Mouse (Mus musculus) intestine, embryonic 15.5 days (tissue): ENCODE results near the gene Abcd1. TPM values are rescaled to one million over a fixed set of nuclear protein-coding genes. Genes with fewer than 3 reads are reported as not detected.

Experiments
- ATAC-seq: fragments of 200-750 bp; cut with Nextera tagmentation; 2 replicates; pipeline ENCODE4 v1.8.0; 2017; ENCODE audit warnings: moderate TSS enrichment, moderate library complexity
- H3K27ac ChIP-seq: fragments of 300-500 bp; sonication (generic); 2 replicates; pipeline ENCODE4 v1.5.1; 2015; ENCODE audit warnings: mild to moderate bottlenecking, inconsistent platforms
- H3K27me3 ChIP-seq: fragments of 300-500 bp; sonication (generic); replicated peaks from 2 replicates; pipeline ENCODE4 v1.6.1; 2015; ENCODE audit warnings: inconsistent platforms
- H3K36me3 ChIP-seq: fragments of 300-500 bp; sonication (generic); 2 replicates; pipeline ENCODE4 v1.6.1; 2015; ENCODE audit warnings: inconsistent platforms
- H3K4me1 ChIP-seq: fragments of 300-500 bp; sonication (generic); replicated peaks from 2 replicates; pipeline ENCODE4 v1.6.1; 2015; ENCODE audit warnings: inconsistent platforms
- H3K4me2 ChIP-seq: fragments of 300-500 bp; sonication (generic); replicated peaks from 2 replicates; pipeline ENCODE4 v1.6.1; 2015; ENCODE audit warnings: mild to moderate bottlenecking, inconsistent platforms
- H3K4me3 ChIP-seq: fragments of 300-500 bp; sonication (generic); replicated peaks from 2 replicates; pipeline ENCODE4 v1.5.1; 2015; ENCODE audit warnings: inconsistent platforms
- H3K9ac ChIP-seq: fragments of 300-500 bp; sonication (generic); 2 replicates; pipeline ENCODE4 v1.6.1; 2015; ENCODE audit warnings: inconsistent platforms
- H3K9me3 ChIP-seq: fragments of 300-500 bp; sonication (generic); 2 replicates; pipeline ENCODE4 v1.6.1; 2016; ENCODE audit warnings: inconsistent platforms
- WGBS: fragments of 180-500 bp; shearing (Covaris S2); methylation state at CpG from one replicate; pipeline ENCODE4 v1.1.7; 2015; 5-methylcytosine and 5-hydroxymethylcytosine counted together
- polyA plus RNA-seq: library from polyadenylated mRNA; unstranded; fragments of >200 nt; fragmentation: Nextera tagmentation; extraction: Ambion mirVana; gene quantifications from 2 replicates; pipeline ENCODE4 v1.2.1, GENCODE M21; 2015

The Abcd1 gene
- 18.5 and 20.2 TPM in 2 replicates for polyA plus RNA-seq

GRCm38 (mm10) chrX:73716109-73716661, at the start of gene Abcd1, which contains the start of gene Bcap31:
Gene Abcd1, plus strand, starts transcription at chrX:73716597.
Gene Bcap31, minus strand, starts transcription at chrX:73716175.
- peak within 1 kb of the TSS; percentile 53 for H3K4me3 ChIP-seq
- H3K27me3 ChIP-seq = no peaks in the 10 kb centered on the region
- H3K4me2 ChIP-seq = peak within 1 kb of the TSS; percentile 69
- H3K9ac ChIP-seq = peak within 1 kb of the TSS; percentile 58
- peak; percentile 95 for ATAC-seq
- H3K4me1 ChIP-seq = peaks cover 7% of the 10 kb centered on the region
- no peaks in the 10 kb centered on the region for H3K9me3 ChIP-seq
- 13% methylated on average over 43 of the region's 45 CpGs for WGBS
- H3K27ac ChIP-seq = peak within 1 kb of the TSS; percentile 82
- no peaks in the 10 kb centered on the region for H3K36me3 ChIP-seq

GRCm38 (mm10) chrX:73672031-73672431, 44.4 kb upstream of the Abcd1 start:
- Histone ChIP-seq H3K4me3 (no peak overlapping the region), H3K27ac (no peak overlapping the region), H3K36me3 (no peaks in the 10 kb centered on the region), H3K9ac (no peak overlapping the region), H3K27me3 (no peaks in the 10 kb centered on the region; the same call in 1 of the 2 replicates), H3K4me2 (peak overlapping the region; percentile 69; the same call in 1 of the 2 replicates), H3K4me1 (no peaks in the 10 kb centered on the region), H3K9me3 (no peaks in the 10 kb centered on the region)
- 50% methylated on average over 4 of the region's 4 CpGs for WGBS
- ATAC-seq = peak; percentile 50; the same call in 1 of the 2 replicates

GRCm38 (mm10) chrX:73672879-73673618, 43.3 kb upstream of the Abcd1 start, which contains the start of gene Slc6a8:
Gene Slc6a8, plus strand, starts transcription at chrX:73673150.
- WGBS = 15% methylated on average over 40 of the region's 72 CpGs
- peak within 1 kb of the TSS; percentile 69 for H3K4me2 ChIP-seq
- H3K27ac ChIP-seq = peak within 1 kb of the TSS; percentile 64

GRCm38 (mm10) chrX:73673619-73673967, 42.8 kb upstream of the Abcd1 start:
- H3K27ac ChIP-seq = peak overlapping the region; percentile 64; the same call in 1 of the 2 replicates
- 18% methylated on average over 16 of the region's 42 CpGs for WGBS
- H3K9ac ChIP-seq = peak overlapping the region; percentile 77
- H3K4me3 ChIP-seq = peak overlapping the region; percentile 61
- peak overlapping the region; percentile 69 for H3K4me2 ChIP-seq
- ATAC-seq = peak; percentile 7; the same call in 1 of the 2 replicates
- no peaks in the 10 kb centered on the region for H3K36me3 ChIP-seq
- no peaks in the 10 kb centered on the region; the same call in 1 of the 2 replicates for H3K27me3 ChIP-seq
- no peaks in the 10 kb centered on the region for H3K9me3 ChIP-seq
- H3K4me1 ChIP-seq = no peaks in the 10 kb centered on the region

More at GRCm38 (mm10) chrX:73672879-73673618, 43.3 kb upstream of the Abcd1 start, which contains the start of gene Slc6a8:
- H3K9me3 ChIP-seq = no peaks in the 10 kb centered on the region
- peak within 1 kb of the TSS; percentile 77 for H3K9ac ChIP-seq
- H3K4me3 ChIP-seq = peak within 1 kb of the TSS; percentile 61
- no peaks in the 10 kb centered on the region for H3K36me3 ChIP-seq
- peak; percentile 80 for ATAC-seq
- H3K27me3 ChIP-seq = no peaks in the 10 kb centered on the region; the same call in 1 of the 2 replicates
- no peaks in the 10 kb centered on the region for H3K4me1 ChIP-seq

- H3K36me3 ChIP-seq = no peaks in the 10 kb centered on the region
- H3K9me3 ChIP-seq = no peaks in the 10 kb centered on the region
- peak overlapping the region; percentile 61 for H3K4me3 ChIP-seq
- ATAC-seq = peak; percentile 63
- peak overlapping the region; percentile 77 for H3K9ac ChIP-seq
- H3K27me3 ChIP-seq = no peaks in the 10 kb centered on the region; the same call in 1 of the 2 replicates
- H3K4me2 ChIP-seq = peak overlapping the region; percentile 69
- WGBS = 23% methylated on average over 20 of the region's 20 CpGs
- no peak overlapping the region for H3K27ac ChIP-seq
- no peaks in the 10 kb centered on the region for H3K4me1 ChIP-seq
Observed at GRCm38 (mm10) chrX:73673968-73674661, 42.3 kb upstream of the Abcd1 start.

- WGBS = 59% methylated on average over 2 of the region's 2 CpGs
- Histone ChIP-seq H3K9ac (no peak overlapping the region), H3K27me3 (no peaks in the 10 kb centered on the region; the same call in 1 of the 2 replicates), H3K27ac (no peak overlapping the region), H3K4me3 (peak overlapping the region; percentile 61; the same call in 1 of the 2 replicates), H3K36me3 (no peaks in the 10 kb centered on the region), H3K4me1 (no peaks in the 10 kb centered on the region), H3K9me3 (no peaks in the 10 kb centered on the region), H3K4me2 (peak overlapping the region; percentile 69)
- no peak for ATAC-seq
Observed at GRCm38 (mm10) chrX:73675231-73675630, 41.2 kb upstream of the Abcd1 start.

- H3K9ac ChIP-seq = no peak overlapping the region
- no peak overlapping the region for H3K27ac ChIP-seq
- H3K27me3 ChIP-seq = no peaks in the 10 kb centered on the region; the same call in 1 of the 2 replicates
- H3K4me3 ChIP-seq = no peak overlapping the region
- WGBS = 91% methylated on average over 4 of the region's 4 CpGs
- no peaks in the 10 kb centered on the region for H3K4me1 ChIP-seq
- ATAC-seq = no peak
- H3K4me2 ChIP-seq = no peak overlapping the region
- H3K36me3 ChIP-seq = no peaks in the 10 kb centered on the region
- no peaks in the 10 kb centered on the region for H3K9me3 ChIP-seq
Observed at GRCm38 (mm10) chrX:73676668-73677067, 39.7 kb upstream of the Abcd1 start.

- no peak overlapping the region for H3K27ac ChIP-seq
- H3K4me3 ChIP-seq = no peak overlapping the region
- no peaks in the 10 kb centered on the region for H3K9me3 ChIP-seq
- no peaks in the 10 kb centered on the region for H3K4me1 ChIP-seq
- WGBS = 85% methylated on average over 2 of the region's 2 CpGs
- no peak overlapping the region for H3K9ac ChIP-seq
- H3K4me2 ChIP-seq = no peak overlapping the region
- no peak for ATAC-seq
- no peaks in the 10 kb centered on the region for H3K27me3 ChIP-seq
- H3K36me3 ChIP-seq = no peaks in the 10 kb centered on the region
Observed at GRCm38 (mm10) chrX:73684156-73684555, 32.2 kb upstream of the Abcd1 start.

- Histone ChIP-seq H3K9ac (no peak overlapping the region), H3K9me3 (no peaks in the 10 kb centered on the region), H3K36me3 (no peaks in the 10 kb centered on the region), H3K4me1 (no peaks in the 10 kb centered on the region), H3K4me2 (no peak overlapping the region), H3K27ac (0 out of 2 replicates have a peak overlapping the region, but pooled peaks have one; percentile 51), H3K4me3 (no peak overlapping the region), H3K27me3 (no peaks in the 10 kb centered on the region)
- ATAC-seq = peak; percentile 46
Observed at GRCm38 (mm10) chrX:73684978-73685377, 31.4 kb upstream of the Abcd1 start.

- H3K36me3 ChIP-seq = no peaks in the 10 kb centered on the region
Observed at GRCm38 (mm10) chrX:73685629-73686028, 30.8 kb upstream of the Abcd1 start.

GRCm38 (mm10) chrX:73690917-73691629, 25.3 kb upstream of the Abcd1 start:
- Histone ChIP-seq H3K27me3 (no peaks in the 10 kb centered on the region; the same call in 1 of the 2 replicates), H3K36me3 (no peaks in the 10 kb centered on the region), H3K9ac (no peak overlapping the region), H3K4me2 (no peak overlapping the region), H3K27ac (no peak overlapping the region), H3K4me3 (no peak overlapping the region), H3K4me1 (no peaks in the 10 kb centered on the region), H3K9me3 (no peaks in the 10 kb centered on the region)
- WGBS = 72% methylated on average over 5 of the region's 5 CpGs
- peak; percentile 59; the same call in 1 of the 2 replicates for ATAC-seq

More at GRCm38 (mm10) chrX:73685629-73686028, 30.8 kb upstream of the Abcd1 start:
- ATAC-seq = peak; percentile 79
- 41% methylated on average over 3 of the region's 3 CpGs for WGBS
- Histone ChIP-seq H3K27me3 (no peaks in the 10 kb centered on the region), H3K4me1 (no peaks in the 10 kb centered on the region), H3K4me3 (no peak overlapping the region), H3K9me3 (no peaks in the 10 kb centered on the region), H3K27ac (0 out of 2 replicates have a peak overlapping the region, but pooled peaks have one; percentile 51), H3K9ac (no peak overlapping the region), H3K4me2 (no peak overlapping the region)
